Mouse (Mus musculus) thymus, postnatal 10 days (tissue): ENCODE measurements around the gene Map3k5.
"Not testable (repeated sequence)": the region's sequence is repeated elsewhere in the genome, so short reads cannot be mapped to it uniquely, and the experiment has no call there.

Experiments
- DNase-seq, 2 experiments: peaks; one replicate each; pipeline ENCODE4 v3.0.0; 2021; ENCODE audit warnings: low spot score in 2 of 2

The Map3k5 gene

GRCm38 (mm10) chr10:19964105-19964504, 29.8 kb downstream of the Map3k5 start:
- no peak for DNase-seq

DNA sequence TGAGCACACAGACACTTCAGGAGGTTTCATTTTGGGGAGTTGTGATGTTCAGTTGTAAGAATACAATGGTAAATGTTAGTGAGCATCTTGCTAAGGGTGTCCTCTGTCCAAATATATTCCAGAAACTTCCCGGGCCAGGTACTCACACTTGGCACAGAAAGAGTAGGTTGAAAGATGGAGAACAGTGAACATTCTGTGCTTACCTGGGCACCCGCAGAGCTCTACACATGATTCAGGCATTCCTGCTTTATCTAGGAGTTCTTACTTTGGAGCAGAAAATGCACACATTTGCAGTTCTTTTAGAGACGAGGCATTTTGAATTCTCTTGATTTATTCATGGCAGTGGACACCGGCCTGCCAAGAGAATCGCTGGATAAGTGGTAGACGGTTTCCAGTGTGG, 32.3 kb downstream of the Map3k5 start:
- no peak for DNase-seq

DNA sequence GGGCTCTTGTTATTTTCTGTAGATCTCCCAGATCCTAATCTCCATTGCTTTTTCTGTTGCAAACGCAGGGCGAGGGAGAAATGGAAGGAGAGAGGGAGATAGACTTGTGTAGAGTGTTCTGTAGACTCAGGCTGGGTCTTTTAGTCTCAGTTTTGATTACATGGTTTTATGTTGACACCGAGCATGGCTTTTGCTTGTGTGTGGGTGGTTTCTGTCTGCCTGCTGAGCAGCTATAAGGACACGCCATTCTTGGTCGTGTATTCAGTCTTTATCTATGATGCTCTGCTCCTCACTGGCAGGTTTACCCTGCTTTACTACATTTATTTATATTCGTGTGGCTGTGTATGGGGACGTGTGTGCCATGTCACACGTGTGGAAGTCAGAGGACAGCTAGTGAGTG, 34.2 kb downstream of the Map3k5 start:
- DNase-seq, result no peak

- DNase-seq, result no peak
These were observed 35.7 kb downstream of the Map3k5 start for GRCm38 (mm10) chr10:19969831-19970460.

DNA sequence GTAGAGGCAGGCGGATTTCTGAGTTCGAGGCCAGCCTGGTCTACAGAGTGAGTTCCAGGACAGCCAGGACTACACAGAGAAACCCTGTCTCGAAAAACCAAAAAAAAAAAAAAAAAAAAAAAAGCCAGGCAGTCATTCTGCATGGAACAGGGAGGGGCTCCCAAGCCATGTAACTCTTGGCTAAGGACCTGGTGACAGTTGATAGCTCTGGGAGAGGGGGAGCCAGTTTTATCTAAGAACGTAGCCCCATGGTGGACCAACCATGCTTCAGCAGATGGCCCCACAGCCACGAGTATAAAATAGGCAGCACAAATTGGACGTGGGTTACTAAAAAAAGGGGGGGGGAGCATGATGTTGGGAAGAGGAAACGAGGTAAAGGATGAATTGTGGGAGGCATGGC, 37.2 kb downstream of the Map3k5 start:
- DNase-seq, result not testable (repeated sequence)

DNA sequence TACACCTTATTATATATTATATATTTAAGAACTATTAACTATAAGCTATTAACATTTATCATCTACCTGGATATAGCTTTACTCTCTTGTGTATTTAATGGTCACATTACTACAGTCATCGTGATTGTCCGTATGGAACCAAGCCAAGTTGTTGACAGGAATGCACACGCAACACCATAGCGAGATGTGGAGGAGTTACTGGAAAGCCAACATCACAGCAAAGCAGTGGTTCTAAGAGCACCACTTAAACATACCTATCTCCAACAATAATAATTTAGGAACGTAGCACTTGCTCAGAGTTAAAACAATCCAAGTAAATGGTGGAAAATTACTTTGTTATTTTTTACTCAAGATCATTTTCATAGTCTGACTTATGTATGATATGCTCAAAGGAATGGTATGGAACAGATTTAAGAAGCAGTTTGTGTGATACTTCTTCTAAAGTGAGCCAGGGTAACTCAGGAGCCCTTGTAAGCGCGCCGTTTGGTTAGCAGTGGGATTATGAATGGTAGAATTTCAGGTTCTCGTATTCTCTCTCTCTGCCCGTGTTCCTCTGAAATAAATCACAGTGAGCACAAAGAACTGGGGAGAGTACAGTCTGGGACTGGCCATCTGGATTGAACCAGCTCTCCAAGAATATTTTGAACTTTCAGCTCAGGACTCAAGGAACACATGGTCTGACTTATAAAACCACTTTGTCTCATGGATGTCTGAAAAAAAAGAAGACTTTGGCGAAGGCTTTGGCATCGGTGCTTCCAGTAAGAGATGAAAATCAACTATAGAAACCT, 39.2 kb downstream of the Map3k5 start:
- DNase-seq, result no peak

DNA sequence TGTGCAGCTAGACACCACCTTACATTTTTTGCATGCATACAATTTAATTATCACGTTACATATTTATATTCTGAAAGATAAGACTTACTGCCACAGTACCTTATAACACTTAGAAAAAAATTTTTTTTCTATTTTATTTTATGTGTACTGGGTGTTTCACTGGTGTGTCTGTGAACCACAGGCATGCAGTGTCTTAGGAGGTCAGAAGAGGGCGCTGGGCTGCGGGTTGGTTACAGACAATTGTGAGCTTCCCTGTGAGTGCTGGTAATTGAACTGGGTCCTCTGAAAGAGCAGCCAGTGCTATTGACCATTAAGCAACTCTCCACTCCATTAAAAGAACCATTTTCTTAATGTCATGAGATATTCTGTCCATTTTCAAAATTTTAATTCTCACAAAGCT, 43.3 kb downstream of the Map3k5 start:
- DNase-seq, result no peak

- no peak for DNase-seq
These were observed 44.5 kb downstream of the Map3k5 start for GRCm38 (mm10) chr10:19978662-19979199.

- DNase-seq, result no peak
These were observed 53.5 kb downstream of the Map3k5 start for GRCm38 (mm10) chr10:19987736-19988135.

DNA sequence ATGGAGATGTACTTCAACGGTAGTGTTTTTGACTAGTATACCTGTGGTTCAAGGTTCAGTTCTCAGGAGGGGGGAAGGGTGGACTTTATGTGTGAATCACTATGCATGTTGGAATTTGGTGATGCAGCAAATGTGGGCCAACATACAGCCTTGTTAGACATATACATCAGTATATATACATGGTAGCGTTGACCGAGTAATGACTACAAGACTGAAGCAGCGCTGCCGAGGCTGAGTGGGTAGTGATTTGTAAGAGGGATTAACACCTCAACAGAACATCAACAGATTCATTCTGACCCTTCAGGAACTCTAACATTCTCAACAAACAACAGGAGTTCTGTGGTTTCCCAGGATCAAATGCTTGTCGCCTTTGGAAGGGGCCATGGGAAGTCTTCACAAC, 55.7 kb downstream of the Map3k5 start:
- DNase-seq, result no peak

DNA sequence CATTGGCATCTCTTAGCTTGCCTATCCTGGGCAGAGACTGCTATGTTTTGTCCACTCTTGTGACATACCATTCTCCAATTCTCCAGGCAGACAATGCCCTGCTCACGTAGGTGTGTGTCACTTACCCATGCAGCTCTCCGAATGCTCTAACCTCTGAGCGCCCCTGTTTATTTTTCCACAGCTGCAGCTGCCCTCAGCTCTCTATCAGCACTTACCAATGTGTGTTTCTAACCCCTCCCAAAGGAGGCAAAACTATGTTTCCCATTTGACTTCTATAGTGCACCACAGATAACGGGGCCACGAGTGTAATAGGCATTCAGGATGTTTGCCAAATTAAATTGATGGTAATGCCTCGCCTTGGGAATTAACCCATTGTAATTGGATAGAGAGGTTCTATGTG, 56.4 kb downstream of the Map3k5 start:
- DNase-seq, result peak in 1 of 2 experiments; percentile 2

- peak in 1 of 2 experiments; percentile 4 for DNase-seq
These were observed 57.1 kb downstream of the Map3k5 start for GRCm38 (mm10) chr10:19991237-19991865.

GRCm38 (mm10) chr10:19991866-19992252, 57.6 kb downstream of the Map3k5 start:
- peak; percentile 22 to 45 for DNase-seq

- DNase-seq, result peak; percentile 44 to 52
These were observed 60.5 kb downstream of the Map3k5 start for GRCm38 (mm10) chr10:19994469-19995450.

GRCm38 (mm10) chr10:19996151-19996550, 61.9 kb downstream of the Map3k5 start:
- no peak for DNase-seq

DNA sequence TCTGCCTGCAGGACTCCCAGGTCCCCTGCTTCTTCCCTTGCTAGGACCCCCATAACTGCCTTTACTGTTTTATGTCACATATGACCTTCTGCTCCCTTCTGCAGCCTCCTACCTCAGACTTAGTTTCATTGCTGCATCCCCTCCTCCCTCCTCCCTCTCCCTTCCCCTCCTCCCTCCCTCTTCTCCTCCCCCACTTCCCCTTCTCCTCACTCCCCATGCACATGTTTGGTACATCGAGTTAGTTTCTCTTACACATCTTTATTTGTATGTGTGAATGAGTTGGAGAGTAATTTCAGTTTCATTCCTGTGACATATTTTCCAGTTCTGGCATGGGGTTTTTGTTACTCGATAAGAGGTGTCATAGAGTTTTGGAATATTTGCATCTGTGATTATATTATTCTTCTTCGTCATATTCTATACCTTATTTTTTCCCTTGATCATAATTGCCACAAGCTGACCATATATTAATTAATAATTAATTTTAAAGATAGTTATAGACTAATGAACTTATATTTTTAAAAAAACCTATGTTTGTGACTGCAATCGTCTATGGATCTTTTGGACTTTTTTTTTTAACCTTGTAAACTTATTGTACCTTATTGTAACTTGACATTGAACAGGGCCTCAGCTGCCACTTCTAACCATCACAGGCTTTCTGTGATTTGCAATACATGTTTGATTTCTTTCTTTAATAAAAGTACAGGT, 65.6 kb downstream of the Map3k5 start:
- DNase-seq, result no peak

DNA sequence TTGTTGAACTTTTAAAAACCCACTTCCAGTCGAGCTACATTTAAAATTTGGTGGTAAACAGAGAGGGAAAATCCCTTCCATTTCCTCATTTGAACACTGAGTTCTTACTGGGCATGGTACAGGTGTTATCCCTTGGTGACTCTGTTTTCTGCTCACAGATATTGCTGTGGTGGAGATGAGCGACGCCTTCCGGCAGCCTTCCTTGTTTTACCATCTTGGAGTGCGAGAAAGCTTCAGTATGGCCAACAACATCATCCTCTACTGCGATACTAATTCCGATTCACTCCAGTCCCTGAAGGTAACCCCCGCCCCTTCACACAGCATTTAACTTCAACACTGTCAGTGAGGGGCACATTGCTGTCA, 66.1 kb downstream of the Map3k5 start:
- DNase-seq, result no peak

DNA sequence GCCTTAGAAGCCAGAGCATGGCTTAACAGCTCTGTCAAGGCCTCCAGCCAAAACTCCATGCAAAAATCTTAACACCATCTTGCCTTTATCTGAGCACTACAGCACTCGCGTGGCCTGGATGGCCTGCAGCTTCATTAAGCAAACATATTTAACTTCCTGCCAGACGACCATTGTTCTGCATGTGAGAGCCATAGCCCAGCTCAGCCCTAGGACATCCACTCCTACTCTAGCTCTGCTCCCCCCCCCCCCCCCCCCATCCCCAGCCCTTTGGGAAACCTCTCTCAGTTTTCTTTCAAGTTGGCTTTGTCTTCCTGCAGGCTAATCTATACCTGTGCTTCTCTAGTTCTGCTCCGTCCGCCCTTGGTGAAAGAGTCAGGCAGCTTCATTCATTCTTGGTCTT, 67.7 kb downstream of the Map3k5 start:
- no peak for DNase-seq

- no peak for DNase-seq
These were observed 68.7 kb downstream of the Map3k5 start for GRCm38 (mm10) chr10:20003006-20003405.

GRCm38 (mm10) chr10:20004786-20005185, 70.5 kb downstream of the Map3k5 start:
- DNase-seq, result no peak

DNA sequence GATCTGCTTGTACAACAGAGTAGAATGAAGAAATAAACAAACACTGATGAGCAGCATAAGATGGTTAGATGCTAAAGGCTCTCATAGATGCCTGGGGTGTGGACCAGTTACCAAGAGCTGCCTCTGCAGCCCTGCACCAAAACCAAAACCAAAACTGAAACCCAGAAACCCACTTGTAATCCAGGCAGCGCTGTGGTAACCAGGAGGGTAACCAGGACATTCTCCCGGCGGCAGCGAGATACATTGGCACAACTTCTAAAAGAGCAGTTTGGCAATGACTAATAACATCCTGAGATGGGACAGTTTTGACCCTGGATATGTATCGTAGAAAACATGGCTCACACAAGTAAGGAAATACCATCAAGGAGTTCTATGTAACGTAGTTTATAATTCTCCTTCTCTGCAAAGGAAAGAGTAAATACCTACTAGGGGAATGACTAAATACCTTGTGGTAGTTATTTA, 71.2 kb downstream of the Map3k5 start:
- DNase-seq, result no peak
